Mouse (Mus musculus) cerebellum, postnatal 14 days (tissue): ENCODE measurements around the gene Ankrd11.

Source experiments
- DNase-seq, 2 experiments: peaks; one replicate each; pipeline ENCODE4 v3.0.0; 2021; ENCODE audit warnings: mixed read lengths in 2 of 2

The Ankrd11 gene

DNA sequence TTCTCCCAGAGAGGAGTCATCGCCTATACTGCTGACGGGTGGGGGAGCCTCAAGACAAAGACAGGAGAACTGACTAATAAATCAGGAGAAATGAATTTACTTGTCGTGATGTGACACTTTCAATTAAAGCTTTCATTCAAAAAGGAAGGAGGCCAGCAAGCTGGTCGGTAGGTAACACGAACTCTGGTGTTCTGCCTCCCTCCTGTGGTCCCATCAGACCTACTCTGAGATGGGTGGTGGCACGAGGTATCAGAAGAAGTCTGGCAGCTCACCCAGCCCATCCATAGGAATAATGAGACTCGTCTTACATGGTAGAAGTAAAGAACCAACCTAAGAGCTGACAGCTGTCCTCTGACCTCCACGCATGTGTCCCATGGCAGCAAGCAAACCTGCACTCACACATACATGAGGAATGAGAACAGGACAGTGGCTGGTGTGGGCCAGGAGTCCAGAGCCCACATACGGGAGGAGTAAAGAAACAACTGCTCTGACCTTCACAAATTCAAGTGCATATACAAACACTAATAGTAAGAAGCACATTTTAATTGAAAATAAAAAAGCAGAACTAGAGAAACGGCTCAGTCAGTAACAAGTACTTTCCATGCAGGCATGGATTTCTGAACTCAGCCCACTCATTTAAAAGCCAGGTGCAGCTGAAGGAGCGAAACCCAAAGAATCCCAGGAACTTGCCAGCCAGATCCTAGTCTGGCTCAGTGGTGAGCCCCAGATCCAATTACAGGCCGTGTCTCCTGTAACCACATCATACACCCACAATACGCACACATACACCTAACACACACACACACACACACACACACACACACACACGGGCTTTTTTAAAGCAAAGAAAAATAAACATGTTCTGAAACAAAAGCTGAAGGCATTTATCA is 37.8 kb downstream of the Ankrd11 start:
- no peak for DNase-seq

DNA sequence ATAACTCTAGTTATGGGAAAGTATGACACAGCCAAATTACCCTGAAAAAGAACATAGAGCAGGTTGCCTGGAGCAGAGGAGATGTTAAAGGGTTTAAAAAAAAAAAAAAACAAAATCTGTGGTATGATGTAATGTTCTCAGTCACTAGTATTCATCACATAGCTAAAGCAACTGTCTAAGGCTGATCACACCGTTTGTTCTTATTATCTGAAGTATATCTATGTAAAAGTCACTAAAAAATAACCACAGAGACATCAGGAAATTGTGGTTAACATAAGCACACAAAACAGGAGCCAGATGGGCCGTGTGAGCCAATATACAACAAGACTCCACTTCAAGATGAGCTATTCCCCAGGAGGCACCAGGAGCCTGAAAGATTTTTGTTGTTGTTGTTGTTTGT is 41.8 kb downstream of the Ankrd11 start:
- no peak for DNase-seq

DNA sequence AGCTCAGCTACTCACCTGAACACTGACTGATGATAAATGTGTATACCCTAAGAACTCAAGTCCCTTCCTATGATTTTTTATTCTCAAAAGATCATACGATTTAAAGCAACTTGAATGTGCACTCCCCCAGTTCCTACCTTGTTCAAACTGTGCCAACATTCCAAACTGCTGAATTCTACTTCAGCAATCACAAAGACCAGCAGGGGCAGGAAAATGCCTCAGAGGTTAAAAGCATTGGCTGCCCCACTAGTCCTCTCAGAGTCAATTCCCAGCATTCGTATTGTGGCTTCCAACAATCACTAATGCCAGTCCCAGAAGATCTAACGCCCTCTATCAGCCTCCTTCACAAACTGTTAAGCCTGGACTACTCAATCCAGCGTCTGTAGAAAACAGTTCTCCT is 44.1 kb downstream of the Ankrd11 start:
- DNase-seq: no peak

DNA sequence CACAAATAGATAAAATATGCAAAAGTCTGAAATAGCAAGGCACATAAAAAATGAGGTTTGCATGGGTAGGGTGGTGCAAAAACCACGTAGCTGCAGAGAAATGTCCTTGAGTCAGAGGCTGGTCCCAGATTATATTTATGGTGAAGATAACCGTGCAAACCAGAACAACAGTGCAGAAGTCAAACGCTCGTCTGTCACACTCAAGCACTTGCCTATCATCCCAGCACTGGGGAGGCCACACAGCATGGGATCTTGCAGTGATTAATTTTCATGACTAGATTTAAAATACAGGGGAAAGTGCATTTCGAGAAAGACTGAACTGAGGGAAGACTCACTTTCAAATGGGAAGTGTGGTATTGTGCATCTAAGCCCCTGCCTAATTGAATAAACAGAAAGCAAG is 48.3 kb downstream of the Ankrd11 start:
- no peak for DNase-seq

DNA sequence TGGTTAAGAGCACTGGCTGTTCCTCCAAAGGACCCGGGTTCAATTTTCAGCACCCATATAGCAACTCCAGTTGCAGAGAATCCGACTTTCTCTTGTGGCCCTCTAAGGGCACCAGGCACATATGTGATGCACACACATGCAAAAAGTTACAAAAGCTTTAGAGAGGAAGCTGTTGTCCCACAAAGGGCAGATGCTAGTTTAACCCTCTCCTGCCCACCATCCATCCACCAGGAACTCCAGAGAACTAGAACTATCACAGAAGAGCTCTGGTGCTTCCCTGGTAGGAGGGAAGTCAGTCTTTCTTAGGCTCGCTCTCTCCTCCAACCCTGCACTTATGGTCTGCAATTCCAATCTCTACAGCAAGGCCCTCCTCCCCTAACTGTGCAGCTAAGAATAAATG is 49.0 kb downstream of the Ankrd11 start:
- DNase-seq: no peak

DNA sequence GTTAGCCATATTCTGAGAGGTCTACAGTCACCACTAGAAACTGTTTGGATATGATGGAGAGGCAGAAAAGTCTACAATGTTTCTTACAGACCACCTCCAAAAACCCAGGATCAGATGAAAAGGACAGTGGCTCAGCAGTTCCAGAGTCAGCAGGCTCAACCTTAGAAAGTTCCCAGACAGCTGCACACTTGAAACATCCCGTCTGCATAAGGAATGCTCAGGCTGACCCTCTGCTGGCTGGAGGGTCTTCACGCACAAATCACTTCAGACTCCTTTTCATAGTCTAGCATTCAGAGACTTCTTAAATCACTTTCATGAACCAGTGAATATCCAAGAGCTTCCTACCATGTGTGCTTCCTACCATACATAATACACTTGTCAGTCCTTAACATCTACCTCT is 49.8 kb downstream of the Ankrd11 start:
- DNase-seq: no peak

DNA sequence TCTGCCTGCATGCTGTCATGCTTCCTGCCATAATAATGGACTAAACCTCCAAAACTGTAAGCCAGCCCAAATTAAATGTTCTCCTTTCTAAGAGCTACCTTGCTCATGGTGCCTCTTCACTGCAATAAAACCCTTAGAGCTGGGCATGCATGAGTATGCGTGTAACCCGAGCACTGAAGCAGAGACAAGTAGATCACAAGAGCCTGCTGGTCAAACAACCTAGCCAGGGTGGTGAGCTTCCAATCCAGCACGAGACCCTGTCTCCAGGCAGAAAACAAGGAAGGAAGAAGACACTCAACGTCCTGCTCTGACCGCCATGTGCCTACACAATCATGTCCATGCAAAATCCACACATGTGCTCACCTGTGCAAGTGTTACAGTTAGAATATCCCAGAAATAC is 50.7 kb downstream of the Ankrd11 start:
- DNase-seq: no peak

DNA sequence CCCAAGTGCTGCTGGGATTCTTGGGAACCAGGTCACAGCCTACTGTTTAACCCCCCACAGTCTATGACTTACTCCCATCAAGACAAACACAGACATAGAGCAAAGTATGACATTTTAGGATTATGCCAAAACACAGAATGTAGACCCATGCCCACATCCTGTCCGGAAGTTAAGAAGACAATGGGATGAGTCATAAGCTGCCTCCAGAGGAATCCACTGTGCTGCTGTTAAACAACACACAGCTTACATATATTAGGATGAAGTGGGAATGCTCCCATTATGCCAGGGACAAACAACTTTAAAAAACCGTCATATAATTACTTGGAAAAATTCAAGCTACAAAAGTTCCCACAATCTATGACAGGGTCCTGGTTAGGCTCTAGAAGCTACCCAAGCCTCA is 52.1 kb downstream of the Ankrd11 start:
- DNase-seq: no peak

DNA sequence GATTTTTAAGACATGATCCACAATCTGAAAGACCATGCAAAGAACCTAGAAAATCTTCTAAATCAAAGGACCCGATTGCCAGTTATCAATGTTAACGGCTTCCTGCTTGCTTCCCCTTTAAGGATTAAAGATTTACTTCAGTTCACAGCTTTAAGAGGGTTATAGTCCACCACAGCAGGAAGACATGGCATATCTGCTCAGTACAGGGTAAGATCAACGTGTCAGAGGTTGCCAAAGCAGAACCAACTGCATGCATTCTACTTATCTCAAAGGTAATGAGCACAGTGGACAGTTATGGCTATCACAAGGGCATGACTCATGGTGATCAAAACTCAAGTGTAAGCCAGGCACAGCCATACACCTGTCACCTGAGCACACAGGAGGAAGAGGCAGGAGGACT is 53.1 kb downstream of the Ankrd11 start:
- no peak for DNase-seq

DNA sequence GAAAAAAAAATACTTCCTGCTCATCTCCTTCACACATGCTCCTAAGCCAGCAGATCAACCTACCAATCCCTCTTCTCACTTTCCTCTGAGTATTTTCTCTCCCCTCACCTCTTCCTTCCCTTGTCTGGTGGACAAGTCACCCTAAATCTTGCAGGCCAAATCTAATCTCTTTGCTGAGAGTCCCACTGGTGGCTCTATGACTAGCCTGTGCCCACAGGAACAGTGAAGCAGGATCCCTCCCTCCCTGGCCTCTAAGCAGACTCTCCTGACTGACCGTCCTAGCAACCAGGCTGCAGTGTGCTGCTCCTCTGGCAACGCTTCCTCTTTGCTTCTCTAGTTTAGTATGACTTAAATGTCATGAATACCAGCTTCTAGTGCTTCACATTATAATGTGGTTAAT is 54.8 kb downstream of the Ankrd11 start:
- no peak for DNase-seq

DNA sequence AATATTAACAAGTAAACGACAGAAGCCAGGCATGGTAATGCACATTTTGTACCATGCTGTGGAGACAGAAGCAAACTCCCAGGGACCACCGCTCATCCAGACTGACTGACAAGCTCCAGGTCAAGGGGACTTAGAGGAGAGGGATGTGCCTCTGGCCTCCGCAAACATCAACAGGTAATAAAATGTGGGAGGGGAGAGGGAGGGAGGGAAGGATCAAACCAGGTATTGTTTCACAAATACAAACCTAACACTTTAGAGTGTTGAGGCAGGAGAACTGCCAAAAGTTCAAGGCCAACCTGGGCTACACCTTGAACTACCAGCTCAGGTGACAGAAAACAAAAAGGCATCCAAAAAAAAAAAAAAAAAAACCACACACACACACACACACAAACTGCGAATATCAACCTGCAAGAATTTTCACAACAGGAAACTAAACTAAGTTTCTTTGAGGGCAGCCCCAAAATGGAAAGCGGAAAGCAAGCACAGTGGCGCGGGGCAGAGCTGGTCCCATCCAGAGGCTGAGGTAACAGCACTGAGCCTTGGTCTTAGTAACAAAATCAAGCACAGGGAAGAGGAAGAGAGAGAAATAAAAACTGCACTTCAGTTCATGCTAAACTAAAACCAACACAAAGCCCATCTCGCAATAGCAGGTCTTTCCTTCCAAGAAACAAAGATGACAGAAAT is 55.4 kb downstream of the Ankrd11 start:
- DNase-seq: no peak

DNA sequence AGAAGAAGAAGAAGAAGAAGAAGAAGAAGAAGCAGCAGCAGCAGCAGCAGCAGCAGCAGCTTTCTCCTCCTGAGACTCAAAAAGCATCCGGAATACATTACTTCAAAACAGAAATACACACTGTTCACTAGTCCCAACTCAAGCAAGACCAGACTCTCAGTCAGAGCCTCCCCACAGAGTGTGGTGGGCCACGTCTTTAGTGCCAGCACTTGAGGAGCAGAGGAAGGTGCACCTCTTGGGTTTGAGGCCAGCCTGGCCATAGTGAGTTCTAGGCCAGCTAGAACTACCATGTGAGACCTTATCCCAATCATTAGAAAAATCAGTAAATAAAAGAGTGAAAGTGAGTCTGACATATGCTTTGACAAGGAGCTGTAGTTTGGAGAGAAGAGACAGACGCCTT is 57.9 kb downstream of the Ankrd11 start:
- DNase-seq: no peak

DNA sequence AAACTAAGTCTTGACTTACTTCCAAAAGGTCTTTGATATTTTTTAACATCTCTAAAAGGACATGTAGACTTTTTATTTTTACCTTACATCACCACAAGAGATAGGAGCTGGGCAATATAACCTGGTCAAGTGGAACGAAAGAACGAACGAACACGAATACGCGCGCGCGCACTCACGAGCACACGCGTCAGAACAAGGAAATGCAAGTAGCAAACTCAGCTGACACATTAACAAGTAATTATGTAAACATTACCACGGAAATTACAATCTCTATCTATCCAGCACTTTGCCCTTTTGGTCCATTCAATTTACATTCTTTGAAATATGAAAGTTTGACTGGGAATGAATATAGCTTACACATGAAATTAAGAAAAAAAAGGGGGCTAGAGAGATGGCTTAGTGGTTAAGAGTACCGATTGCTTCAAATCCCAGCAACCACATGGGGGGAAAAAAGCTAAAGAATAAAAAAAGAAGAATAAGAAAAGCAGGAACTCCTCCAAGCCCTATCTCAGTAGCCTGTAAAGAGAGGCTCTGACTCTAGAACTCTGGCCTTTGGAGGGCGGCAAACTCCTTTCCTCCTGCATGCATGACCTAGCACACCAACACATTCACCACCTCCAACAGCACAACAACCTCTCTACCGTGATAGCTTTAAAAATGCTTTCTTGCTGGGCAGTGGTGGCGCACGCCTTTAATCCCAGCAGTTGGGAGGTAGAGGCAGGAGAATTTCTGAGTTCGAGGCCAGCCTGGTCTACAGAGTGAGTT is 58.7 kb downstream of the Ankrd11 start:
- no peak for DNase-seq

DNA sequence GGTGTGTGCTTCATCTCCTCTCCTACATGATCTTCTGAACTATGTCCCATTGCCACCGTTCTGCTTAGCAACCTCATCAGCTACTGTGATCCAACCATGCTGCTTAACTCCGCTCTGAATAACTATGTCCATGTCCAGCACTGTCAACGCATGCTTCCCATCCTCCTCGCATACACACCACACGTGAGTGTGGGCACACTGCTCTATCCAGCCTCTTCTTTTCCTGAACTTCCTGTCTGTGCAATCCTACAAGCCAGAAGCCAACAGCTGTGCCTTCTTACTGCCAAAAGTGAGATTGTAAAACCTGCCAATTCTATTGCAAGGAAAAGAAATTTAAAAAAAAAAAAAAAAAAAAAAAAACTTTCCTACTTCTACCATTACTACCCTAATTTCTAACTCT is 60.4 kb downstream of the Ankrd11 start:
- no peak for DNase-seq

DNA sequence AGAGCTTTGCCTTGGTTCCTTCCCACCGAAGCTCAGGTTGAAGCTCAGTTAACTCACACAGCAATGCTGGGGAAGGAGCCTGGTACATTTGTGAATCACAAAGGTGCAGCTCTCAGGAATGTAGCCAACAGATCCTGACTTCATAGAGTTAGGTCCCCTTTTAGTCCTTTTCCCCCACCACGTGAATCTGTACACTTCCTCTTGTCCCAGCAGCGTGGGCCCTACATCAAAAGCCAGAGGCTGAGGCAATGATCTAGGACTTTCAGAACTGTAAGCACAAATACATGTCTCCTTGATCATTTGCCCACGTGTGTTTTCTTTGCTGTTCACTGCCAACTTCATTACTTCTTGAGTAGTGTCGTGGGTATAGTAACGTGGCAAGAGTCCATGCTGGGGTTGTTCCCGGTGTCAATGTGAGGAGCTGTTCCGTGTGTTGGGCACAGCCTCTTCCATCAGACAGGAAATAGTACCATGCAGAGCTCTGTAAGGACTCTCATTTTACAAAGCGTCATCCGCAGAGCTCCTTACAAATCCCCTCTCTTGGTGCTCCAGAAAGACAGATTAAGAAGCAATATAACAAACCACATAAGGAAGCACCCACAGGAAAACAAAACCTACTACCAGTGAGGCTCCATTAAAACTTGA is 62.1 kb downstream of the Ankrd11 start:
- DNase-seq: no peak

DNA sequence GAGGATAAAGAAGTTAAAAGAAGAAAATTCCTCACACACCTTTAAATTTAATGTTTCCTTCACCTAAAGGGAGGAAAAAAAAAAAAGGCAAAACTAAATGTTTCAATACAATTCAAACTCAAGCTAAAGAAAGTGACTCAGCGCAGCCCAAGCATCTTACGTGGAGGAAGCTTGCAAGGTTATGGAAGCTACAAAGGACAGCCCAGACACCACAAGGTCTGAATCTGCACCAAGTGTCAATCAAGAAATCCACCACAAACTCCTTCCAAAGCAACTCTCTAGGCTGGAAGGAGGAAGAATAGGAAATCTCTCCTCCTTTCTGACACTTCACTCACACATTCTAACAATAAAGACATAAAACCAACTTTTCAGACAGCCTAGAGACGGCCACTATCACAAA is 62.7 kb downstream of the Ankrd11 start:
- DNase-seq: no peak

DNA sequence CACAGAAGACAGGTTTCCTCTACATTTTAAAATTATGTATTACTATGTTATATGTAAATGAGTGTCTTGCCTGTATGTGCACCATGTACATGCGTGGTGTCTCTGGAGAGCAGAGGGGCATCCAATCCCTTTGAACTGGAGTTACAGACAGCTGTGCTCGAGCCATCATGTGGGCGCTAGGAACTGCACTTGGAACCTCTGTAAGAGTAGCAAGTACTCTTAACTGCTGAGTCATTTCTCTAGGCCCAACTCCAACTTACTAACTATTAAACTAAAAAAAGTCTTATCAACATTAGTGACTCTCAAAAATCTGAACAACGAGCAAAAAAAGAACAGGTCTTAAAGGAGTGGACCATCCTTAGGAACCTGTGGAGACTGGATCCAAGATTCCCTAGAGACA is 66.0 kb downstream of the Ankrd11 start:
- no peak for DNase-seq

DNA sequence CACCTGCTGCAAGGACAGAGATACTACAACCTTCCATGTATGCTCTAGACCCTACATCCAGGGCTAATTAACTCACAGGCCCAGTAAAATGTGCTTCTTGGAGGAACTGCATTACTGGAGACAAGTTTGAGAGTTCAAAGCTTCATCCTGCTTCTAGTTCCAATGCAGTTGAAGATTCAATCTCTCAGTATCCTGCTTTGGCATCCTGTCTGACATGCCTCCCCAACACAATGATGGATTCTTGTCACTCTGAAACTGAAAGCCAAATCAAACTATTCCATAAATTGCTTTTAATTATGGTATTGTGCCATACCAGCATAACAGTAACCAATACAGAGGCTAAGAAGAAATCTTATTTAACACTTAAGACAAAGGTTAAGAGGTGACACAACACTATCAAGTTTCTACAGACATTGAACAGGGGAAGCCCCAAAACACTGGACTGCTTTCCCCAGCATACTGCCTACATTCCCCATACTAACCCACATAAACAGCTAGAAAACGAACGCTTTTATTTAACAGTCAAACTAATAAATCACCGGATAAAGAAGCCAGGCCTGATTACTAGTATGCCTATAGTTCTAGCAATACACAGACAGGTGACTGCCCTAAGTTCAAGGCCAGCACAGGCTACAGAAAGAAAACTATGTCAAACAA is 72.0 kb downstream of the Ankrd11 start:
- no peak for DNase-seq

DNA sequence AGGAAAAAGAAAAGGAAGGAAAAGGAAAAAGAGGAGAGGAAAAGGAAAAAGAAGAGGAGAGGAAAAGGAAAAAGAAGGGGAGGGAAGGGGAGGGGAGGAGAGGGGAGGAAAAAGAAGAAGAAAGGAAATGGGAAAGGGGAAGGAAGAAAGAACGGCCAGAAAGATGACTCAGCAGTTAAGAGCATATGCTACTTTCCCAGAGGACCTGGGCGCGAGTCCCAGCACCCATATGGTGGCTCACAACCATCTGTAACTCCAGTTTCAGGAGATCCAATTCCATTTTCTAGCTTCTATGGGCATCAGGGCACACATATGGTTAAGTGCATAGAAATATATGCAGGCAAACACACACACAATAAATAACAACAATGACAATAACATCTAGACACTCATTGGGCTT is 73.9 kb downstream of the Ankrd11 start:
- peak in 1 of 2 experiments; percentile 26 for DNase-seq

DNA sequence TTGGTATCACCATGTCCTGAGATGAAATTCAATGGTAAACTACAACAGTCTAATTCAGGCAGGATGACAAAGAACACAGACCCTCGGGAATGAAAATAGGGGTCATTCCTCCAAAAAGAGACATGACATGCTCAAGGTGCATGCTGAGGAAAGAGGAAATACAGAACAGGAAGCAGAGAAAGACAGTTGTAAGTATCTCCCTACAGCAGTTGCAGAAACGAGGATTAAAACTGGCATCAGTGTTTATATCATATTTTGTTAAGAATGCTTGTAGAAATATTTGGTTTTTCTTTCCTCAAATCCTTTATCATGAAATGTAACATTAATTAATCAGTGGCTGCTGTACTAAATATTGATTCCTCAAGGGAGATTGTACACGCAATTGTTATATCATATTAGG is 75.4 kb downstream of the Ankrd11 start:
- DNase-seq: no peak

DNA sequence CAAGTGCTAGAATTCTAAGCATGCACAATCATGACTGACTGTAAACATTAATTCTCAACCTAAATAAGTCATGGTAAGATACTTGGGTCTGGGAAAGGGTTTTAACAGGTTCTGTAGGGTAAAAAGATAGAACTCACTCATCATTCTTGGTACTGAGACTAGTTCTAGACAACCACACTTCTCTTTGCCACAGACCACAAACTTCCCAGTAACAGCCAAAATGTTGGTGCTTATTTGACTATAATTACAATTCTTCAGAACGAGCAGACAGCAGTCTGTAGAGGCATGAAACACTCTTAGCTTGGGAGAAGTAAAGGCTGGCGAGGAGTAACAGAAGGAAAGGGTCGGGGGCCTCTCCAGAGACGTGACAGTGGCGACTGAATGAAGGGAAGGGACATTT is 80.0 kb downstream of the Ankrd11 start:
- DNase-seq: no peak

DNA sequence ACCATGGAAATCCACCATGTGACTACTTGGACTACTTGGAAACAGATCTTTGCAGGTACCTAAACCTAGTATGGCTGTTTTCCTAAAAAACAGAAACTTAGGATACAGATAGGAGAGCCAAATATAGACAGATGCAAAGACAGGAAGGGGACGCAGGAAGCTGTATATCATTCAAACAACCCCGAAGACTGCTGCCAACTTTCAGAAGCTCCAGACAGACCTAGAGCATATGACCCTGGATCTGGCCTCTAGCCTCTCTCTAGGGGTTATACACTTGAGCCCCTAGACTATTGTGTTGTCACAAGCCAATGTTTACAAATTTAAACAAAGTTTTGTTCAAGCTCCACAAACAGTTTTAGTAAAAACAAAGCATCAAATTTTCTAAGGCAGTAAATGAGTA is 80.6 kb downstream of the Ankrd11 start:
- no peak for DNase-seq

DNA sequence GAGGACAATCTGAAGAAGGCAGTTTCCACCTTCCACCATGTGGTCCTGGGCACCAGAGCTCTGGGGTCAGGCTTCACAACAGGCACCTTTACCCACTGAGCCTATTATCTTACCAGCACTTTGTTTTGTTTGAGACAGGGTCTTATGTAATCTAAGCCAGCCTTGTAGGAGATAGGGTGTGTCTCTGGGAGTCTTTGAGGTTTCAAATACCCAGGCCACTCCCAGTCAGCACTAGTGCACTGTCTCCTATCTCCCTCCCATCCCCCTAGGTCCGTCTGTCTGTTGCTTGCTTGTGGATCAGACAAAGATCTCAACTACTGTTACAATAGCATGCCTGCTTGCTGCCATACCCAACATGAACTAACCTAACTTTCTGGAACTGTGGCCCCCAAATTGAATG is 81.1 kb downstream of the Ankrd11 start:
- DNase-seq: no peak
